Mouse (Mus musculus) splenic B cell, adult 2 months (primary cell): ENCODE measurements around the gene Sapcd1.
"Not testable (repeated sequence)": the region's sequence is repeated elsewhere in the genome, so short reads cannot be mapped to it uniquely, and the experiment has no call there.

Experiments used
- DNase-seq: peaks from one replicate; pipeline ENCODE4 v3.0.0-alpha.2; 2011; ENCODE audit warnings: low read depth, low spot score
- H3K27me3 ChIP-seq: 2 replicates; pipeline ENCODE4 v1.6.1; 2012; ENCODE audit warnings: mild to moderate bottlenecking, low read length, moderate library complexity, mixed read lengths; ENCODE audit not compliant: control insufficient read depth, poor library complexity, insufficient read depth, severe bottlenecking
- H3K36me3 ChIP-seq: 2 replicates; pipeline ENCODE4 v1.6.1; 2012; ENCODE audit warnings: mild to moderate bottlenecking, low read length, moderate library complexity, mixed read lengths; ENCODE audit not compliant: control insufficient read depth, poor library complexity, insufficient read depth, severe bottlenecking

Gene Sapcd1

DNA sequence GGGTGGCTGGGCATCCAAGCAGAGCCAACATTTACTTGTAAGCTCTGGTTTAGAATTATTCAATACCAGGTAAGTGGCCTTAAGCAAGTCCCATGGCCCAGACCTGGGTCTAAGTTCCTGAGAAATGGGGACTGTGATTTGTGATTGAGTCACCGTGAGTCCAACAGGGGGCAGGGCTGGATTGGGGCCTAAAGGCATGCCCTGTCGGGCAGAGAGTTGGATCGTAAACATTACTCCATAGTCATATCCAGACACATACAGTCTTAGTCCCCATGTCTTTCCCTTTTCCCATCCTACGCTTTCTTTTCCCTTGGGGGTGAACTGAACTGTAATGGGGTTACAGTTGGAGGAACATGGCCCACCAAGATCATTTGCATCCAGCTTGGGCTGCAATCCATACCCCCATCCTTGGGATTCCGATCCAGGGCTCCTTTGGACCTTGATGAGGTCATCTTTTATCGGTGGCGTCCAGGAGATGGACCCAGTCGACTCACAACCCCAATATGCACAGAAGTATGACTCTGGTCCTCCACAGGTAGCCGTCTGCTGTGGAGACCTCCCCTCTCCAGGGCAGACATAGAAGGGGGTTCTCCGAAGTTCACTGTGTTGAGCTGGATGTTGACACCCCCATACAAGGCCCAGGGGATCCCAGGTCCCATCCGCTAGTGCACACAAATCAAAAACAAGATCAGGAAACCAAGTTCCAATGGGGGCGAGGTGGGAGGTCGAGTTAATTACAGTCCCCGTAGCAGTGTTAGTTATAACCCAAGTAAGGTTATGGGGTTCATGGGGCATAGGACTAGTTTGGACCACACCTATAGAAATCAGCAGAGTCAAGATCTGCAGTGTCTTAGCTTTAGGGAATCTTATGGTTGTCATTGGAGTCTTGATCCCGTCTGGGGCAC is 29.0 kb downstream of the Sapcd1 start:
- no peaks in the 10 kb centered on the region for H3K27me3 ChIP-seq
- peaks cover 11% of the 10 kb centered on the region for H3K36me3 ChIP-seq
- DNase-seq = peak; percentile 28

GRCm38 (mm10) chr17:34997142-34997483 is 30.7 kb downstream of the Sapcd1 start:
- Histone ChIP-seq H3K27me3 (no peaks in the 10 kb centered on the region), H3K36me3 (peaks cover 11% of the 10 kb centered on the region)
- no peak for DNase-seq

GRCm38 (mm10) chr17:34996411-34997141 is 31.2 kb downstream of the Sapcd1 start:
- Histone ChIP-seq H3K27me3 (no peaks in the 10 kb centered on the region), H3K36me3 (peaks cover 11% of the 10 kb centered on the region)
- DNase-seq = peak; percentile 33

DNA sequence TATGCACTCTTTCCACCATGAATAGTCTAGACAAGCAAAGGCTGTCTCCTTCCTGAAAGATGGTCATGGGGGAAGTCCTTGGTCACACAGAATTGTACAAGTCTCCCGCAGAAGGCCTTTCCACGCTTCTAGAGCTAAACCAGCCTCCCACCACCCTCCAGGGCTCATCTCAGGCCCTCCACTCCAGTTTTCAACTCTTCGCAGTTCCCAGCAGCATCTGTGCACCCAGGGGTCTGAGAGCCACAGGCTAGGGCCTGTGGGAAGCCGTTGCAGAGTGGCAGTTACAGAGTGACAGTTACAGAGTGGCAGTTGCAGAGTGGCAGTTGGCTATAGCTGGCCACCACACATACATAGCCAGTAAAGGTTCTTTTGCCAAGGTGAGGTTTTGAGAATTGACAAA is 31.9 kb downstream of the Sapcd1 start:
- peaks cover 11% of the 10 kb centered on the region for H3K36me3 ChIP-seq
- H3K27me3 ChIP-seq, DNase-seq: not testable (repeated sequence)

DNA sequence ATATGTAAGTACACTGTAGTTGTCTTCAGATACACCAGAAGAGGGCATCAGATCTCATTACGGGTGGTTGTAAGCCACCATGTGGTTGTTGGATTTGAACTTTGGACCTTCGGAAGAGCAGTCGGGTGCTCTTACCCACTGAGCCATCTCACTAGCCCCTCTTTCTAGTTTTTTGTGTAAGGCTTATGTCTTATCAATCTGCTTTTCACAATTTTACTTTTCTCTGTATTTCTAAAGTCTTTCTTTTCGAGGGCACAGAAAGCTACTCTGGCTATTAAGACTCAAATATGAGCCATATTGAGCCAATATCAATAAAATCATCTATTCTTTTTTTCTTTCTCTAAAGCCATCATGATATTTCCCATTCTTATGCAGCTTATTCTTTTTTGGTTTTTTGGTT is 32.6 kb downstream of the Sapcd1 start:
- H3K36me3 ChIP-seq = peaks cover 11% of the 10 kb centered on the region
- DNase-seq = not testable (repeated sequence)

GRCm38 (mm10) chr17:34994751-34995150 is 33.1 kb downstream of the Sapcd1 start:
- Histone ChIP-seq H3K27me3 (no peaks in the 10 kb centered on the region), H3K36me3 (peaks cover 11% of the 10 kb centered on the region)
- DNase-seq = peak; percentile 36

More for the DNA sequence above, 32.6 kb downstream of the Sapcd1 start:
- not testable (repeated sequence) for H3K27me3 ChIP-seq

DNA sequence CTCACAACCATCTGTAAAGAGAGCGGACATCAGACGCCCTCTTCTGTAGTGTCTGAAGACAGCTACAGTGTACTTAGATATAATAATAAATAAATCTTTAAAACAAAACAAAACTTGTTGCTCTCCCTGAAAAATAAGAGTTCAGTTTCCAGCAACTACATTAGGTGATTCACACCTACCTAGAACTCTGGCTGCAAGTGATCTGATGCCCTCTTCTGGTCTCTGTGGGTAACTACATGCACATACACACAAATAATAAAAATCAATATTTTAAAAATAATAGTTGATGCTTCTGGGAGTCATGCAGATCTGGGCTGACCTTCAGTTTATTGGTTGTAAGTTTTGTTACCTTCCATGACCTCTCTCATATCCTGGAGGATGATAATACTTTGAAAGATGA is 43.6 kb downstream of the Sapcd1 start:
- DNase-seq = peak; percentile 79
- no peaks in the 10 kb centered on the region for H3K27me3 ChIP-seq
- H3K36me3 ChIP-seq = no peaks in the 10 kb centered on the region; the same call in 1 of the 2 replicates

- no peaks in the 10 kb centered on the region for H3K27me3 ChIP-seq
- no peak for DNase-seq
- H3K36me3 ChIP-seq = no peaks in the 10 kb centered on the region; the same call in 1 of the 2 replicates
These were observed 45.5 kb downstream of the Sapcd1 start for GRCm38 (mm10) chr17:34982328-34982727.

DNA sequence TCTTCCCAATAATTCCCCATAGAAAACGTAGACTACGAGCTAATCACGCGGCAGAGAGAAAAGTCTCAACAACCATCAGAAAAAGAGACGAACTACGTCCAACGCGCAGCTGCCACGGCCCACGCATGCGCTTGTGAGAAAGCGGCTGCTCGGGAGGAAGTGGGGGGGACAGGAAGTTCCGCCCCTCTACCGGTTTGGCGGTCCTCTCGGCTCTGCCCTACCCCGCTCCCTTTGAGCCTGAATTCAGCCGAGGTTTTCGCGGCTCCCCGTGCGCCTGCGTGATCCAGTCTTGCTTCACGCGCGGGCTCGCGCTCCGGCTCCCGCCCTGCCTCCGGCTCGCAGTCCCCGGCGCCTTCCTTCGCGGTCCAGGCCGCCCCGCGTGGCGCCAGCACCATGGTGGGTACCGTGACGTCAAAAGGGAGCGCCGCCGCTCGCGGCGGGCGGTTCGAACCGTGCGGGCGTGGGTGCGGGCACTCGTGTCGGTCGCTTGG is 46.1 kb downstream of the Sapcd1 start, which contains the start of gene Lsm2:
Lsm2 (plus strand) TSS at position 173 of the 491 bp plus-strand sequence.
- peak; percentile 95 for DNase-seq
- Histone ChIP-seq H3K36me3 (no peaks in the 10 kb centered on the region; the same call in 1 of the 2 replicates), H3K27me3 (no peaks in the 10 kb centered on the region)

- DNase-seq = peak; percentile 74
These were observed 47.2 kb downstream of the Sapcd1 start for GRCm38 (mm10) chr17:34980655-34981054.

GRCm38 (mm10) chr17:34979631-34980030 is 48.2 kb downstream of the Sapcd1 start:
- DNase-seq = no peak
- Histone ChIP-seq H3K36me3 (no peaks in the 10 kb centered on the region), H3K27me3 (no peaks in the 10 kb centered on the region)

More at GRCm38 (mm10) chr17:34980655-34981054, 47.2 kb downstream of the Sapcd1 start:
- Histone ChIP-seq H3K36me3 (no peaks in the 10 kb centered on the region), H3K27me3 (no peaks in the 10 kb centered on the region)

- Histone ChIP-seq H3K27me3 (no peaks in the 10 kb centered on the region), H3K36me3 (no peaks in the 10 kb centered on the region)
- no peak for DNase-seq
These were observed 49.6 kb downstream of the Sapcd1 start for GRCm38 (mm10) chr17:34978239-34978638.

DNA sequence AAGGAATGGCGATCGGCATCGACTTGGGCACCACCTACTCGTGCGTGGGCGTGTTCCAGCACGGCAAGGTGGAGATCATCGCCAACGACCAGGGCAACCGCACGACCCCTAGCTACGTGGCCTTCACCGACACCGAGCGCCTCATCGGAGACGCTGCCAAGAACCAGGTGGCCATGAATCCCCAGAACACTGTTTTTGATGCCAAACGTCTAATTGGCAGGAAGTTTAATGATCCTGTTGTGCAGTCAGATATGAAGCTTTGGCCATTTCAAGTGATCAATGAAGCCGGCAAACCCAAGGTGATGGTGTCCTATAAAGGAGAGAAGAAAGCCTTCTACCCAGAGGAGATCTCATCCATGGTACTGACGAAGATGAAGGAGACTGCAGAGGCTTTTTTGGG is 50.8 kb downstream of the Sapcd1 start:
- H3K27me3 ChIP-seq = no peaks in the 10 kb centered on the region
- no peak for DNase-seq
- no peaks in the 10 kb centered on the region for H3K36me3 ChIP-seq
